Mouse (Mus musculus): Measurements from ENCODE around the gene Myh4.
A peak's percentile ranks its signal among the peaks of the same experiment; 100 is the strongest.

Gene Myh4

DNA sequence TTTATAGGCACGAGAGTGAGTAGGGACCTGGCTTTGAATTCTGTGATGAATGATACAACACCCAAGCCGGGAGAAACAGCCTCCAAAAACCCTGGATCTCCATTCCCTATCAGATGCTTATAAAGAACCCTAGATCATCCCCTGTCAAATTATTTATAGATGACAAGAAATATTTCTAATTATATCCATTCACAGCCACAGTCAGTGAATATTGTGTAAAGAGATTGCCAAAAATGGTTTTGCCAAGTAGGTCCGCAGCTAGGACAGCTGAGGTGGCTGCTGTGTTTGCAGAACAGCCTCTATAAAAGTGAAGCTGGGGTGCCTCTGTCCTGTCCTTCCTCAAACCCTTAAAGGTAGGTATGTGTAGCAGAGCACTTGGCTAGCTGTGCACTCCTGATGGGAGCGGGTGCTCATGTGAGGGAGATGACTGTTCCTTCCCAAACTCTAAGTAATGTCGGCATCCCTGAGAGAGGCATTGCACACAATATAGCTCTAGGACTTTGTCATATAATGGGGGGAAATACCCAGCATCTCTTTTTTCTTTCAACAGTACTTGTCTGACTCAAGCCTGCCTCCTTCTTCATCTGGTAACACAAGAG, at the start of gene Myh4:
TSS of gene Myh4 (plus strand) at position 549 of the 599 bp plus-strand sequence.
- DNase-seq, result no peak

DNA sequence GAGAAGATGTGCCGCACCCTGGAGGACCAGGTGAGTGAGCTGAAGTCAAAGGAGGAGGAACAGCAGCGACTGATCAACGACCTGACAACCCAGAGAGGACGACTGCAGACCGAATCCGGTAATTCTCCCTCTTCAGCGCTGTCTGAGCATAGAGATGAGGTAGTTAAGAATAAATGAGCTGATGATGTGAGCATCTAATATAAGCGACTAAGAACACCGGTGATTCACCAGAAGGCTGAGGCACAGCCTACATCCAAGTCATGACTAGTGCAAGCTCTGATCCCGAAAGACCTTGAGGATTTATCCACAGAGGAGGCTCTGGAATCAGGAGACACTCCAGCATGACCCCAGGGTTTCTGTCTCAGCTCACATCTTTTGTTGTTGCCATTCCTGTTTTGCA, 47.5 kb upstream of the Myh4 start:
- no peak for DNase-seq

DNA sequence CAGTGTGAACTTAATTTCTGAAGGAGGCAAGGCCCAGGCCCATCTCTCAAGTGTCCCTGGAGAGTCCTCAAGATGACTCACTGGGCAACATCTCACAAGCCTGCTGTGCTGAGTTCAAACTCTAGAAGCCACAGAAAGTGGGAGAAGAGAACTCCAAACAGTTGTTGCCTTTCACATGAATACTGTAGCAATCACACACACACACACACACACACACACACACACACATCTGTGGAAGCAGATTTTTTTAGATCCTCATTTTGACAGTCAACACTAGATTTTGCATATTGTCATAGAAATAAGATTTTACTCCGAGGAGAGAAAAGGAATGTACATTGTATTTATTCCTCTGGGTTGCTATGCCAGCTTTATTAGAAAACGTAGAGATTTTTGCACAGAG, 47.0 kb upstream of the Myh4 start:
- DNase-seq, result no peak

DNA sequence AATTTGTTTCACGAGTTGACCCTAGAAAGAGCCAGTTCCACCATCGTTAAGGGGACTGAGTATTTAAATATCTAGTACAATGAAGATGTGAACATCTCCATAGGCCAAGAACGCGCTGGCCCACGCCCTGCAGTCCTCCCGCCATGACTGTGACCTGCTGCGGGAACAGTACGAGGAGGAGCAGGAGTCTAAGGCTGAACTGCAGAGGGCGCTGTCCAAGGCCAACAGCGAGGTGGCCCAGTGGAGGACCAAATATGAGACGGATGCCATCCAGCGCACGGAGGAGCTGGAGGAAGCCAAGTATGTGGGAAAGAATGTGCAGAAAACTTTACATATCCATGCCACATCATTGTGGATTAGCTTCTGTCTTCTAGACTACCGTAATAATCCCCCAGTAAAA, 46.3 kb upstream of the Myh4 start:
- no peak for DNase-seq

DNA sequence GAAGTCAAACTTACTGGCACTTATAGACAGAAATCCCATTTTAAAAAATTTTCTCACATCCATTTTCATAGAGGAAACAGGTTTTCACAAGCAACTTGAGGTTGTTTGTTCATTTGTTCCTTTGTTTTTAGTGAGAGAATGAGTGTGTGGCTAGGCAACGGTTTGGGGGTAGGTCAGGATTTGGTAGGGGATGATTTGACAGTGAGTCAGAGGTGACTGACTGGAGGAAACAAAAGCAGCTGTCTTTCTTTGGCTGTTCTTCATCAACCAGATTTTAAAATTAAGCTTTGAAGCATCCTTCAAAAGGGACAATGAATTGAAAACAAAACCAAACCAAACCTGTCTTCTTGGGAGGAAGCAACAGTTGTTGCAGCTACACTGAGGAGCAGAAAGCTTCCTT, 38.5 kb upstream of the Myh4 start:
- DNase-seq, result no peak

DNA sequence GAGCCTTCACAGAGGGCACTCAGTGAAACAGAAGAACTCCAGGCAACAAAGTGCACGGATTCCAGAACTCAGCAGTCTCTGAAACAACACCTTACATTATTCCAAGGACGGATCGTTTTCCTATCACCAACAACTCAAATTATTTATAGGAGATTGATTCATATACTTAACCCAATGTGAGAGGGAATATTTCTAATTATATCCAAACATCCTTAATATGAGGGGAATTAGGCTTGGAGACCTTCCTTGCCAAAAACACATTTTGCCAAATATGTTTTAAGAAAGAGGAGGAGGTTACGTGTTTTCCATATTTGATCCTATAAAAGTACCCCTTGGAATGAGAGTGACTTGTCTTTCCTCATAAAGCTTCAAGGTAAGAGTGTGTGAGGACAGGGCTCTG, 38.1 kb upstream of the Myh4 start, which contains the start of gene Myh1:
TSS of gene Myh1 (plus strand) at position 301 of the 400 bp plus-strand sequence.
- DNase-seq, result no peak

DNA sequence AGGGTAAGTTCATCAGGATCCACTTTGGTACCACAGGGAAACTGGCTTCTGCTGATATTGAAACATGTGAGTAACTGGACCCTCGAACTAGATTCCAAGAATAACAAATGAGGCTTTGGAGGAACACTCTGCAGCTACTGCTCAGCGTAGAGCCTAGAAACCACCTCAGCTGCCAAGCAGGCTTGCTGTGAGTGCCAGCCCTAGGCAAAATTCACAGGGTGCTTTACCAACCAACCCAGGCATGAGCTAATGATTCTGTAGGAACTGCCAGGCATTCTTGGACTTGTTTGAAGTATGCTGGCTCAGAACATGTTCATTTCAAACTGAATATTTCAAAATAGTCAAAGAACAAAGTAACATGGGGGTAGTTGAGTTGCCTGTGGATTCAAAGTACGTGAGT, 33.1 kb upstream of the Myh4 start:
- no peak for DNase-seq

DNA sequence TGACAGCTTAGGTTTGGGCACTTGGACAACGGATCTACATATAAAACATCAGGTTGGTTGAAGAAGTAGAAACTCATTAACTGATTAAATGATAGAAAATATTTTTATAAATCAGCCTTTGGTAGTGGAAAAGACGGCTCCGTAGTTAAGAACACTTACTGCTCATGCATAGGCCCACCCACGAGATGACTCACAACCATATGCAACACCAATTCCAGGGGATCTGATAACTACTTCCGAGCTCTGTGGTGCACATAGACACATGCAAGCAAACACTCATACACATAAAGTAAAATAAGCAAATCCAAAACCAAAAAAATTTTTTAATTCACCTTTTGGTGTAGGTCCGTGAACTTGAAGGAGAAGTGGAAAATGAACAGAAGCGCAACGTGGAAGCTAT, 16.0 kb upstream of the Myh4 start:
- DNase-seq, result no peak

DNA sequence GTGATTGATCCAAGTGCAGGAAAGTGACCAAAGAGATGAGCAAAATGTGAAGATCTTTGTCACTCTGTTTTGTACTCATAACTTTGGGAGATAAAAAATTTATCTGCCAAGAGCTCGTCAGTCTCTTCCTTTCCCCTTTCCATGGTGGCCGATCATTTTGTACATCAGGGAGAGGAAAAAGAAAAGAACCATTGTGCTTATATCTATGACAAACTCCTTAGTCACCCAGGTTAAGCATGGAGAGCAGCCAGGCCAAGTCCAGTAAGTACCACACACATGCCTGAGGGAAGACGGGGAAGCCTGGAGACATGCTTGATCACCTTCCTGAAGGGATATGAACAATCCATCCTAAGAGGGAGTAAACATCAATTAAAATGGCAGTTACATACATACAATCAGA, 13.4 kb upstream of the Myh4 start:
- DNase-seq, result no peak

DNA sequence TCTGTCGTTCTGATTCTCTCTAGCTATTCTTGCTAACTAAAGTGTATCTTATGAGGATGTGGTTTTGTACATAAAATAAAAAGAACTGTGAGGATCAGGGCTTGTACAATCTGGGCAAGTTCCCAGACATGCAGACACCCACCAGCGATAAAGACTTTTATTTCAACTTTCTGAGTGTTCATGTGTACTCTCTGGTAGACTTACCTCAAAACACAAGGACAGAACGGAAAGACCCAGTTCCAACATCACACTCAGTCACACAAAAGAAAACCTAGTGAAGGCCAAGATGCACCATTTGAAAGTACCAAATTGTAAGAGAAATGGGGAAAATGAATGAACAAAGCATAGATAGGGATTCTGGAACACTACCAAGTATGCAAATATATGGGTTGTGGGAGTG, 9.1 kb upstream of the Myh4 start:
- no peak for DNase-seq

DNA sequence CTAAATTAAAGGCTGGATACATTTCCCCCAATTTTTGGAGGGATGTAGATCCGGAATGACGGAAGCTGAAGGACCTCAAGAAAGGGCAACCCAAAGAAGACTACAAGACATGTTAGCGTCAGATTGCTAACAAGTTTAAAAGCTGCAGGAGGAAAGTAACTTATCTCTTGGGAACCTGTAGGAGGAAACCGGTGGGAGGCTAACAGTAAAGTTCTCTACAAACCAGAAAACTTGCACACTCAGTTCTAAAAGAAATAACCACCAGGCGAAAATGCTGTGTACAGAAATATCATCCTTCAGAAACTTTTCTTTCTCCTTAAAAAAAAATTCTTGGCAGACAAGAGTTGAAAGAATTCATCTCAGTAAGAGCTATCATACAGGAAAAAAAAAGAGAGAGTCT, 8.7 kb upstream of the Myh4 start:
- DNase-seq, result no peak

DNA sequence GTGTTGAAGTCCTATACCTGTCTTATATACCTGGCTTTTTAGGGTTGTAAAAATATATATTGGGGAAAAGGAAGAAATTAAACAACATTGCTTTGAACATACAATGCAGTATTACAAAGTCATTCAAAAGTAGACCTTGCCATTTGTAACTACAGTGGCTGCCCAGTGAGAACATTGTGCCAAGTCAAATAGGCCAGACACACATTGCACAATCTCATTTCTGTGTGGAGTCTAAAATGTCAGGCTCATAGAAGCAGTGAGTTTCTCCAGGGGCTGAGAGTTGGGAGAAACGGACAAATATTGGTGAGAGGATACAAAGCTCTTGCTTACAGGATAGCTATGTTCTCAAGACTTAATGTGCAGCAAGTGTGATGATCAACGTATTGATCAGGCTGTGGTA, 7.9 kb upstream of the Myh4 start:
- no peak for DNase-seq

DNA sequence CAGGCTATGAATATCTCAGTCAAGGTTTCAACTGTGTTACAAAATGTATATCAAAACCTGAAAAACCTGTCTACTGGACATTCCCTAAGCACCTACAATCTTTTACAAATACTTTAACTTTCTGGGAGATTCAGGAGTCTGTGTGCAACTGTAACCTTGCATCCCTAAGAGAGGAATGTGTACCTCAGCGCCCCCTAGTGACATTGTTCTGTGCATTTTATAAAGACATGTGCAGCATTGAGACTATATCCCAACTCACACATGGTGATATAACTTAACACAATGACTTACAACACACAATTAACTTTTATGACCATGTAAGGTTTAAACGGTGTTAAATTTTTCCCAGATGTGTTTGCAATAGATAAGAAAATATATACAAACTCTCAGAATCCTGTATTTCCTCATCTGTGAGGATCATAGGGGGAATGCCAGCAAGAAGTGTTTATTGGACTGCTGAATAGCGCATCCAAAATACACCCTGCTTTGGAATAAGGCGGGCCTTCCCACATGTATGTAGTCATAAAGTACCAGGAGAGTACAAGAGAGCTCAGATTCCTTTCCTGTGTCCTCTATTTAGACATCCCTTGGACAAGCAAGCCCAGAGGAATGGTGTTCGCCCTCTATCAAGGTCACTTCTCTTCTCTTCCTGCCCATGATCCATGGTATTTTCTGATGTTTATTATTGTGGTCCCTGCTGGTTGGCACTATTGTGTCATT, 2.0 kb upstream of the Myh4 start:
- DNase-seq, result peak; percentile 63

DNA sequence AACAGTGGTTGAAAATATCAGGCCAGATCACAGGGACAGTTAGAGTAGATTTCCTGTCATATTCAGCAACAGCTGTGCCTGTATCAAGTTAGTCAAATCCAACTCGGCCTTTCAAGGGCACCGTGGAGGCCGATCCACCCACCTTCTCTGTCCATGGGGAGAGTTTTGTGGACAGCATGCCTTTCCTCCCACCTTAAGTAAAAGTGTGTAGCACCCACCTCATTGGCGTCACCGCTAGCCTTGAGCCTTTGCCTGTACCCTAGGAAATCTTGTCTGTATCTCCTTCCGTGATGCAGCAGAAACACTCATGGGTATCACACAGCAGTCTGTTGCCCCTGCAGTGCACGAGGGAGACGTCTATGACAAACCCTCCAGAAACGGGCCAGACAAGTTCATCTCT, 1.0 kb upstream of the Myh4 start:
- DNase-seq, result no peak

DNA sequence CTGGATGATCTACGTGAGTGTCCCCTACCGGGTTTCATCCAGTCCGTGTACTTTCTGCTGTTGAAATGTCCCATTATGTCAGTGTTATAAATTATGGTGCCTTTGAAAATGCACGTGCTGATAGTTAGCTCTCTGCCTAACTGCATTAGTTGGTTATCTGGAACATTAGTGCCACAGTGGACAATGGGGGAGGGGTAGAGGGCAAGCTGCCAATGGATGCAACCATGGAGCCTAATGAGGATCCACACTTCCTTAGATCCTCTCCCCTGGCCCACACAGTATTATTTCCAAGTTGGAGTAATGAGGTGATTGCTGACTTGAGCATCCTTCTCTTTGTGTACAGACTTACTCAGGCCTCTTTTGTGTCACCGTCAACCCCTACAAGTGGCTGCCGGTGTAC, 3.2 kb downstream of the Myh4 start:
- DNase-seq, result no peak

DNA sequence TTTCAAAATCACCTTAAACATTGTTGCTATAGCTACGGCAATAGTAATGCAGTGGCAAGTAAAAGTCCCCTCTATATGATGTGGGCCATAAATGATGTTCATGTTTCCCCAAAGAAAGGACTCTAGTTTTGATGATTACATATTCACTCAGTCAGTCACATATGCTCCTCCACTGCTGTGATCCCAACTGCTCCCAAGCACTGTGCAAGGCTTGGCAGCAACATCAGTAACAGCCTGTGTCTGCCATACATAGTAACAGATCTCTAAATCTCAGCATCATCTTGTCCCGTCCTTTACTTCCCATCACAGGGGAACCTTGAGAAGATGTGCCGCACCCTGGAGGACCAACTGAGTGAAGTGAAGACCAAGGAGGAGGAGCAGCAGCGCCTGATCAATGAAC, 15.9 kb downstream of the Myh4 start:
- DNase-seq, result no peak

DNA sequence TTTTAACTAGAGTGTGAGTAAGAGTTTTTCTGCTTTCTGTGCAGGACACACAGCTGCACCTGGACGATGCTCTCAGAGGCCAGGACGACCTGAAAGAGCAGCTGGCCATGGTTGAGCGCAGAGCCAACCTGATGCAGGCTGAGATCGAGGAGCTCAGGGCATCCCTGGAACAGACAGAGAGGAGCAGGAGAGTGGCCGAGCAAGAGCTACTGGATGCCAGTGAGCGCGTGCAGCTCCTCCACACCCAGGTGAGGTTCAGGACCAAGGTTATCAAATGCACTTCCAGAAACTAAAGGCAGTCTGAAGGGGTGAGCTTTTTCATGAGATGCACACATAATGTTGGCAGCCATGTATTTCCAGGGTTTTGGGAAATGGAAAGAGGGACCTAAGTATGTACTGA, 19.2 kb downstream of the Myh4 start:
- DNase-seq, result no peak

DNA sequence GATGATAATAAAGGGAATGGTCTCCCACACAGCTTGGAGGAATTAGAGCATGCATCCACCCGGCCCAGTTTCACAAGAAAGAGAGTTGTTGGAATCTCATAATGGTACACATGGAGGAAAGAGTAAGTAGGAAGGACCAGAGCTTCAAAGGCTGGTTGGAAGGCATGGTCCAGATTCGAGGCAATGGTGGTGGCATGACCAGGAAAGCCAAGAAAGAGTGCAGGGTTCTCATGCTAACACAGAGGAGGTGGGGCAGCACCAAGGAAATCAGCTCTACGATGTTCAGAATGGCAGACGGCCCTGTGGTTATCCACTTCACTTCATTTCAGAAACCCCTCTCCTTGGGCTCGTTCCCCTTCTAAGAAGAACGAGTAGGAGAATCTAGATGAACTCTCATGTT, 23.1 kb downstream of the Myh4 start:
- DNase-seq, result no peak

DNA sequence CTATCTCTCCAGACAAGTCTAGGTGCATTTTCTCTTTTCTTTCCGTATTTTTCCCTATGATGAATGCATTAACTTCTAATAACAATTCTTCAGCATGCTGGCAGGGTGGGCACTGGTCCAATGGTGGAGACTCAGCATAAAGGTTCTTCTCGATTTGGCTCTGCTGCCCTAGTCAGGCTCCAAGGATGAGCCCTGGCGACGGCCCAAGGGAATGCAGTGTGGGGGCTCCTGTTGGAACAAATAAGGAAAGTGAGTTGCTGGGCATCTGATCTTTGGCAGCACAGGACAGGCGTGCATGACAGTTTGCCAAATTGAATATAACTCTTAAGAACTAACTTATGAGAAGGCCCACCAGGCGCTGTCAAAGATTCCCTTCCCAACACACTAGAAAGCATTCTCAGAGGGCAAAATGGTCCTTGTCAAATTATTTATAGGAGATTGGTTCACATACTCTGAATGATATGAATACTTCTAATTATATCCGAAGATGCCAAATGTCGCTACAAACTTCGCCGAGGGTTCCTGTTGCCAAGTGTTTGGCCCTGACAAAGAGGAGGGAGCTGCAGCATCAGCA, 38.9 kb downstream of the Myh4 start, which contains the start of gene Myh8:
TSS of gene Myh8 (plus strand) at position 524 of the 574 bp plus-strand sequence.
- no peak for DNase-seq

DNA sequence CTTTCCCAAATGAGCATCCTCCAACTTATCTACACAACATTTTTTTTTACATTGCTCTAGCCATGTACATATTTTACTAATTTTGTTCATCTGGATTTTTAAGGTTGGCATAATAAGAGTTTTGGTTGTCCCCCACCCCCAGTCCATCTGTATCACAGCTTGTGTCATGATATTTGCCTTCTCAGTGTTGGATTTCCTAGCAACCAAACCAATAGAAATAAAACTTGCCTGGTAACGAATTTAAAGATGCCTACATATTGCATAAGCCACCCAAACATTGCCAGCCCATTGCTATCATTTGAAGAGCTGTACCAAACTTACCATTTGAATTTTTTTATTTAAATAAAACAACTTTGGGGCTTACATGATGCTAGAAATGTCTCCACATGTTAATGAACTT, 55.6 kb downstream of the Myh4 start:
- DNase-seq, result no peak
